Mouse (Mus musculus): ENCODE measurements around the gene March1. TPM values are rescaled to one million over a fixed set of nuclear protein-coding genes. Genes with fewer than 3 reads are reported as not detected.

The March1 gene
- total RNA-seq, 2 experiments from 2014 or later = 1.7 to 3.6 TPM

- no peak for DNase-seq (ENCODE audit: low spot score in 2 of 2)
Measured at GRCm38 (mm10) chr8:65982039-65982438, 364.3 kb downstream of the March1 start.

DNA sequence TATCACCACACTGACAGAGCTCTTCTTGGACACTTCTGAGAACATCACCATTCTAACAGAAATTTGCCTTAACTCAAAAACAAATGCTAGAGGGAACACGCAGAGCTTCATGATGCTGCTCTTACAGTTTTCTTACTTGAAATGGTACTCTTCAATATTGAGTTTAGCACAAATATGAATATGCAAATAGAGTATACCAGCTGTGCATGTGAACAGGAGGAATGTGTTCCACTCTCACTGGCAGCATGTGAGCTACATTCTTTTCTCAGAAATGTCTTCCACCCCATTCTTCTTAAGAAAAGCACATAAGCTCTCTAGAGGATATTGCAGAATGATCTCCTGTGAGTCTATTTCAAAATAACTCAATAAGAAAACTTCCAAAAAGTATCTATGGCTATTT lies 370.0 kb downstream of the March1 start:
- DNase-seq (ENCODE audit: low spot score in 2 of 2) = no peak

- no peak for DNase-seq (ENCODE audit: low spot score in 2 of 2)
Measured at GRCm38 (mm10) chr8:66022815-66023214, 405.1 kb downstream of the March1 start.

DNA sequence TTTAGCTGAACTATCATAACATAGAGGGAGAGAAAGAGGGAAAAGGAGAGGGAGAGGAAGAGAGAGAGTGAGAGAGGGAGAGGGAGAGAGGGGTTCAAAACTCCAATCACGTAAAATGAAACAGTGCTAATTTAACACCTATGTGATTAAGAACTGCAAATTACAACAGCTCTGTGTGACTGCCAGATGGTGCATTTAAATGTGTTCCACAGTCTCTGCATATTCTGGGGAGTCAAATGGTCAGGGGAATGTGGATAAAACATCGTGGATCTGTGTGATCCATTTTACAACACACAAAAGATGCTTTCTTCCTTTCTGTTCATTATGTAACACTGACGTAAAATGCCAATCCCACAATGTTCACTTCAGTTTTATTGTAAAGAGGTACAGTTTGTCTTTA lies 416.0 kb downstream of the March1 start:
- no peak for DNase-seq (ENCODE audit: low spot score in 2 of 2)

GRCm38 (mm10) chr8:66034429-66034828 lies 416.7 kb downstream of the March1 start:
- DNase-seq (ENCODE audit: low spot score in 2 of 2) = no peak

DNA sequence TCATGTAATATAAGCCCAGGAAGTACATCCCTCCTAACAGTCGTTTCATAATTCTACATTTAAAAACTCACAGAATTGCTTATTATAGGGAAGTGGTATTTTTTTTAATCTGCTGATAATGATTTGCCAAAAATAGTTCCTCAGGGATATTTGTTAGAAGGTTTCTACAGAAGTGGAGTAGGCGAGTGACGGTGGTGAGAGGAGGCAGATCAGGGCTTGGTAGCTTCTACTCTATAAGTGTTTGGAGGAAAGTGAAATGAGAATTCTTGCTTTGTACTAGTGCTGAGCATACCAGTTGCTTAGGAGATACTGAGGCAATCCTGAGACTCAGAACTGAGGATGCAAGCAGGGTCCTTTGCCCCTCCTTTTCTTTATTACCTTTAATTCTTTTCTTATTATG lies 476.5 kb downstream of the March1 start:
- DNase-seq (ENCODE audit: low spot score in 2 of 2) = no peak

GRCm38 (mm10) chr8:66098148-66098547 lies 480.4 kb downstream of the March1 start:
- DNase-seq (ENCODE audit: low spot score in 2 of 2) = no peak

DNA sequence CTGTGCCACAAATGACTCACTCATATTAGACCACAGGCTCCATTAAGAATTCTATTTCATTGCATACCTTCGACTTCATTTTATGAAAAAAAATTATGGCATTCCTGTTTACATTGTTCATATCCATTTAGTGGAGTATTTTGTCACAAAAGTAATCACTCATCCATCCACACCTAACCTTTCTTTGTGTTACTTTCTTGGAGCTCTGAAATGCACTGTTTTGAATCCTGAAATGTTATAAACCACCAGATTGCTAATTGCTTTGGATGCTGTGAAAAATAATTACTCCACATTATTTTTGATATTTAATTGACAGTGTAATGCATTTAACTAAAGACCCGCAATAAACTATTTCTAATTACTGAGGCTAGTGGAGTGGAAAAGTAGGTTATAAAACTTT lies 501.6 kb downstream of the March1 start:
- DNase-seq (ENCODE audit: low spot score in 2 of 2) = no peak

DNA sequence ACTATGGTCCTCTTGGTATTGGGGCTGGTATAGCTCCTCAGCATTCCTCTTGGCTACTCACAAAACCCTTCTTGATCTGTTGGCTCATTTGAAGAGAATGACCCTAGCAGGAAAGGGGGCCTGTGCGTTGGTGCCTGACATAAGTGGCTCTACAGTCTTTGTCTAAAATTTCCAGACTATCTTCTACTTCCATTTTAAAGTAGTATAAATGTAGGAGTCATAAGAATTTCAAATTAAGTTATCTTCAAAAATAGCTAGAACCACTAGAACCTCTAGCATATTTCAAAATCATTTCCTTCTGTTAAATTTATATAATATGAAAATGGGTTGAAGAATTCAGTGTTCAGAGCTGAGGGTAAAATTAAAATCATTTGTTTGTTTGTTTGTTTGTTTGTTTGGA lies 541.9 kb downstream of the March1 start:
- no peak for DNase-seq (ENCODE audit: low spot score in 2 of 2)

GRCm38 (mm10) chr8:66166835-66167234 lies 549.1 kb downstream of the March1 start:
- DNase-seq (ENCODE audit: low spot score in 2 of 2) = no peak

DNA sequence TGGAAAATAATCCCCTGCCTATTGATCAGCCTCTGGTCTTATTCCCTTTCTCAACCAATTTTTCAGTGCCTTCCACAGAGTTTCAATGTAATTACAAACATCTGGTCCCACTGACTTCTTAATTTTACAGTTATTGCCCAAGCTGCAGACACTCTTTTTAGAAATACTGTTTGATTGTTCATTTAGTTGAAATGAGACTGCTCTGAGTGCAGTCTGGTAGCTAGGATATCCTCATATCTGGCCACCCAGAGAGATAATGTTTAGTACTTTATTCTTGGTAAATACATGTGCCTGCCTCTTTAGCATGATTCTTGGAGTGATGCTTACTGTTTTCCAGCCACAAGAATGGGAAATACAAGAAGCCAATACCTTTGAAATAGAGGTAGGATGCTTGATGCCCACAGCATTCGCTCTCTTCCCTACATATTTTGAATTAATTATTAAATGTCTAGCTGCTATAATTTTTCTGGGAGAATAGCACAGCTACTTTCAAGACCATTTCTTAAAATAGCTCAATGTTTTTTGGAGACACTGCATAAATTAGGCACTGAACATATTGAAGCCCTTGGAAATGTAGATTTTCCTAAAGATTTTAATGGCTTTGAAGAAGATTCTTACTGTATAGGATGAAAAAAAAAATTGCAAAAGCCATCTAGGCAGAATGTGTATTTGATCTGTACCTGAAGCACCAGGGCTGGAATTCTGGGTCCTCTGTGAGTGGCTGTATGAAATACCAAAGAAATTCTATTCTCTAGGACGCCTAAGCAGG lies 549.9 kb downstream of the March1 start:
- DNase-seq (ENCODE audit: low spot score in 2 of 2) = no peak

DNA sequence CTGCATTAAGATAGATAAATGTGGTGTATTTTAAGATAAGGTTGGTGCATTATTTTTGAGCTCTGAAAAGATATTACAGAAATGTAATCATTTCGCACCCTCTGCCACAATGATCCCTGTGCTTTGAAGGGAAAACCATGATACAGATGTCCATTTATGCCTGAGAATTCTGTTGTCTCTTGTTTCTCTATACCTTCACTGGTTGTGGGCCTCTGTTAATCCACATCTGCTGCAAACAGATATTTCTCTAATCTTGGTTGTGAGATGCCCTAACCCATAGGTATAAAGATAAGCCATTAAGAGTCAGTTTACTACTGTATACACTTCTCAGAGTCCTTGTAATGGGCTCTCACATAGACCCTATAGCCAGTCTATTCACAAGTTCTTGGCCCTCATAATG lies 561.6 kb downstream of the March1 start:
- DNase-seq (ENCODE audit: low spot score in 2 of 2) = no peak

GRCm38 (mm10) chr8:66181265-66181664 lies 563.6 kb downstream of the March1 start:
- DNase-seq (ENCODE audit: low spot score in 2 of 2) = no peak

DNA sequence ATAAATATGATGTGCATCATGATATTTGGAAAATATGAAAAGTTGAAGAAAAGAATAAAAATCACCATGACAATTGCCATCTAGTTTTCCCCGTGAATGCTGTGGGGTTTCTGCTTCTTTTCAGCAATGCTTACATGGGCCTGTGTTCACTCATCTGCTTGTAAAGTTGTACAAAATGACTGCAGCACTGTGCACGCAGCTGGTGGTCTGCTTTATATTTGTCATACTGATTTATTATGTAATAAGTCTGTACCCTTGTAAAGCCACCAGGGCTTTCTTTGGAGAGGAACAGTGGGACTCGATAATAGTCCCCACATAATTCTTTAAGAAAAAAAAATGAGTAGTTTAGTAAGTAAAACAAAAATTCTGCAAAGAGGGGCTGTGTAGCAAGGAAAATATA lies 564.6 kb downstream of the March1 start:
- no peak for DNase-seq (ENCODE audit: low spot score in 2 of 2)

DNA sequence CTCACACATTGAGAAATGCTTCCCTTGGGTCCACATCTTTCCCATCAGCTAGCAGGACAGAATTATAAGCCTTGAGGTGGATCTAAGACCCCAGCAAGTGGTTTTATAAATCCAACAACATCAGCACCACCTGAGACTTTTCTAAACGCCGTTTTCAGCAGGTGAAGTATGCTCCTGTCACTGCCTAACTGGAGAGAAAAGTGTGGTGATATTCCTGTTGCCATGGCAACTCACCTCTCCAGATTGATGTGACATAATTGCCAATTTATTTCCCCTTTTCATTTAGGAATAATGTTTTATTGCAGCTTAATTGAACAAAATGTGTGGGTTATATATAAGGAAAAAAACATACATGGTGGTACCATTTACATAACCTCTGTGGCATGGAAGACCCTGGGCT lies 565.8 kb downstream of the March1 start:
- no peak for DNase-seq (ENCODE audit: low spot score in 2 of 2)

DNA sequence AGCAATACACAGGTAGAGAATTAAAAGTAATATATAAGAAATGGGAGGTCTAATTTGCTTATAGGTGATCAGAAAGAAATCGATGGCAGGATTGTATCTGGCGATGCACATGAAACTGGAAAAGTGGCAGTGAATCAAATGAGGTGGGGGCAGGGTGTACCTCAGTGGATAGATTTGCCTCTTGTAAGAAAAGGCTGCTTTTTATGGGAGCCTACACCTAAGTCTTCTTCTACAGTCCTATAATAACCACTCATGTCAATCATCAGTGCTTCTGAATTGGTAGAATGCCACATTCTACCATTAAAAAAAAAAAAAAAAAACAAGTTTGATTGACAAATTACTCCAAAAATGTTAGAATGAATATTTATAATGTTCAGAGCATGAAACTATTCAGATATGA lies 567.5 kb downstream of the March1 start:
- no peak for DNase-seq (ENCODE audit: low spot score in 2 of 2)

- DNase-seq (ENCODE audit: low spot score in 2 of 2) = no peak
Measured at GRCm38 (mm10) chr8:66194416-66194815, 576.7 kb downstream of the March1 start.

- DNase-seq (ENCODE audit: low spot score in 2 of 2) = no peak
Measured at GRCm38 (mm10) chr8:66200169-66200568, 582.5 kb downstream of the March1 start.

- DNase-seq (ENCODE audit: low spot score in 2 of 2) = no peak
Measured at GRCm38 (mm10) chr8:66203814-66204438, 586.2 kb downstream of the March1 start.

DNA sequence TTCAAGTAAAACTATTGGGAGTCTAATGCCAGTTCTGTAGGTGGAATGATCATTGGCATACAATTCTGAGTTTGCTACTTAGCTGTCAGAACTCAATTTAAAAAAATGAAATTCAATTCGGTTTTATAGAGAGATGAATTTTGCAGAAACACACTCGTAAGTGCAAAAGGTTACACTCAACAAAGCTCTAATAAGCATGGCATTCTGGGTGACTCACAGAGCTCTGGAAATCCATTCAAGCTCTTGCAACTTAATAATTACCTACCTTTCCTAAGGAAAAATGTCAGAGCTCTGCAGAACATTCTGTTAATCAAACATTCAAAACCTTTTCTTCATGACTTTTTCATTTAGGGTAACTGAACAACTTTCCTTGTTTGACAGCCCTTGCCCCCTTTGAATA lies 591.9 kb downstream of the March1 start:
- no peak for DNase-seq (ENCODE audit: low spot score in 2 of 2)

- DNase-seq (ENCODE audit: low spot score in 2 of 2) = no peak
Measured at GRCm38 (mm10) chr8:66210294-66210693, 592.6 kb downstream of the March1 start.

GRCm38 (mm10) chr8:66219974-66220373 lies 602.3 kb downstream of the March1 start:
- DNase-seq (ENCODE audit: low spot score in 2 of 2) = no peak

DNA sequence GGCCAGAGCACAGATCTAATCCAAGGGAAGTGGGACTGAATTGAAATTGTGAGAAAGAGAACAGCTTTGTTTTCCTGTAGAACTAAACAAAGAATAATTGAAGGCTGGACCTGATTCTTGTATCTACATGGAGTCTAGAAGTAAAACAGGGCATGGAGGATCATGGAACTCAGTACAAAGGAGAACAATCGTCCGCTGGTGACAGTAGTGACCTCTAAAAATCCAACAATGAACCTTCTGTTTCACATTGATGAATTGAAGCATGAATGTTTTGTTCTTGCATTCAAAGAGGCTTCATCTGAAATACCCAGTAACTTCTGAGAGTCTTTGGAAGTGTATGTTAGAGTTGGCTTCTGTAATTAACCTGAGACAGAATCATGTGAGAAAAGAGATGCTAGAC lies 612.2 kb downstream of the March1 start:
- DNase-seq (ENCODE audit: low spot score in 2 of 2) = no peak

All from adrenal gland, adult 18-20 months (tissue).